Mouse (Mus musculus): ENCODE results near the gene Bhlhe40. TPM values are rescaled to one million over a fixed set of nuclear protein-coding genes. Genes with fewer than 3 reads are reported as not detected.

Gene Bhlhe40
- polyA plus RNA-seq, 1 experiment from 2014 or later: 7.8 TPM

- Histone ChIP-seq H3K4me1 (ENCODE audit: control insufficient read depth, insufficient read depth, low read length) (peaks cover 12% of the 10 kb centered on the region; the same call in 1 of the 2 replicates), H3K9ac (ENCODE audit: low read depth, low read length) (no peak overlapping the region), H3K27me3 (ENCODE audit: control insufficient read depth, insufficient read depth, low read depth, low read length) (no peaks in the 10 kb centered on the region), H3K4me2 (ENCODE audit: low read length) (no peak overlapping the region), H3K4me3 (ENCODE audit: low read depth, low read length) (no peak overlapping the region), H3K27ac (ENCODE audit: low read length) (no peak overlapping the region), H3K9me3 (replicated peaks; ENCODE audit: control insufficient read depth, low read length, poor library complexity, severe bottlenecking) (no peaks in the 10 kb centered on the region), H3K36me3 (ENCODE audit: control insufficient read depth, insufficient read depth, low read length) (no peaks in the 10 kb centered on the region)
- 74% methylated on average over 11 of the region's 11 CpGs for WGBS
- no peak for ATAC-seq
These were observed 35.7 kb downstream of the Bhlhe40 start for GRCm38 (mm10) chr6:108695844-108696821.

DNA sequence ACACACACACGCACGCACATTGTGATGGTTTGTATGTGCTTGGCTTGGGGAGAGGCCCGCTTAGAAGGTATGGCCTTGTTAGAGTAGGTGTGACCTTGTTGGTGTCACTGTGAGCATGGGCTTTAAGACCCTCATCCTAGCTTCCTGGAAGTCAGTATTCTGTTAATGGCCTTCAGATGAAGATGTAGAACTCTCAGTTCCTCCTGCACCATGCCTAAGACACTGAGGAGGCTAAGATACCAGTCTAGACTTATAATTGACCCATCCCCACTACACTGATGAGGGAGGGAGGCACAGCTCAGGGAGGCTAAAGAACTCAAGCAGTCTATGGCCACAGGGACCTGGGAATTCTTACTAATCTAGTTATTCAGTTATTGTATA, 36.4 kb downstream of the Bhlhe40 start:
- no peak for ATAC-seq
- H3K9ac ChIP-seq (ENCODE audit: low read depth, low read length): no peak overlapping the region
- peaks cover 12% of the 10 kb centered on the region; the same call in 1 of the 2 replicates for H3K4me1 ChIP-seq (ENCODE audit: control insufficient read depth, insufficient read depth, low read length)
- H3K9me3 ChIP-seq (replicated peaks; ENCODE audit: control insufficient read depth, low read length, poor library complexity, severe bottlenecking): no peaks in the 10 kb centered on the region
- no peak overlapping the region for H3K27ac ChIP-seq (ENCODE audit: low read length)
- no peak overlapping the region for H3K4me3 ChIP-seq (ENCODE audit: low read depth, low read length)
- 95% methylated on average over 3 of the region's 3 CpGs for WGBS
- no peaks in the 10 kb centered on the region for H3K36me3 ChIP-seq (ENCODE audit: control insufficient read depth, insufficient read depth, low read length)
- H3K4me2 ChIP-seq (ENCODE audit: low read length): no peak overlapping the region
- no peaks in the 10 kb centered on the region for H3K27me3 ChIP-seq (ENCODE audit: control insufficient read depth, insufficient read depth, low read depth, low read length)

DNA sequence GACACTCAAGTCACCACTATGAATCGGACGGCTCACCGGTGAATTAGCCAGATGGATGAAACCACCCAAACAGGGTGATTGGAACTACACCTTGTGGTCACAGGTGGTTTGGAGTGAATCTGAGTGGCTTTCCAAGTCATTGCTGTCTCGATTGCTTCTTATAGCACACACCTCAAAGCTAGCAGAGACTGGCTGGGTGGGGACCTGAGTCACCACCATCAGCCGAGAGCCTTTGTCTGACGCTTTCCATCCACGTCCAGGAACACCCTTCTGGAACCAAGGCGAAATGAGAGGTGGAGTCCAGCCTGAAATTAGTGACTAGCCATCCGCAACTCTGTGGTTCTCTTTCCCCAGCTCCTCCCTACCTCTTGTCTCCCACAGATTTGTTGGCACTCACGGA, 36.9 kb downstream of the Bhlhe40 start:
- no peaks in the 10 kb centered on the region for H3K27me3 ChIP-seq (ENCODE audit: control insufficient read depth, insufficient read depth, low read depth, low read length)
- peaks cover 12% of the 10 kb centered on the region; the same call in 1 of the 2 replicates for H3K4me1 ChIP-seq (ENCODE audit: control insufficient read depth, insufficient read depth, low read length)
- no peaks in the 10 kb centered on the region for H3K36me3 ChIP-seq (ENCODE audit: control insufficient read depth, insufficient read depth, low read length)
- H3K4me3 ChIP-seq (ENCODE audit: low read depth, low read length): no peak overlapping the region
- H3K9ac ChIP-seq (ENCODE audit: low read depth, low read length): no peak overlapping the region
- no peak for ATAC-seq
- no peak overlapping the region for H3K4me2 ChIP-seq (ENCODE audit: low read length)
- WGBS: 93% methylated on average over 10 of the region's 10 CpGs
- no peak overlapping the region for H3K27ac ChIP-seq (ENCODE audit: low read length)
- no peaks in the 10 kb centered on the region for H3K9me3 ChIP-seq (replicated peaks; ENCODE audit: control insufficient read depth, low read length, poor library complexity, severe bottlenecking)

- Histone ChIP-seq H3K4me3 (ENCODE audit: low read depth, low read length) (no peak overlapping the region), H3K36me3 (ENCODE audit: control insufficient read depth, insufficient read depth, low read length) (no peaks in the 10 kb centered on the region), H3K4me2 (ENCODE audit: low read length) (no peak overlapping the region), H3K4me1 (ENCODE audit: control insufficient read depth, insufficient read depth, low read length) (peaks cover 12% of the 10 kb centered on the region; the same call in 1 of the 2 replicates), H3K27ac (ENCODE audit: low read length) (no peak overlapping the region), H3K9me3 (replicated peaks; ENCODE audit: control insufficient read depth, low read length, poor library complexity, severe bottlenecking) (no peaks in the 10 kb centered on the region), H3K9ac (ENCODE audit: low read depth, low read length) (no peak overlapping the region), H3K27me3 (ENCODE audit: control insufficient read depth, insufficient read depth, low read depth, low read length) (no peaks in the 10 kb centered on the region)
- WGBS: 15% methylated on average over 4 of the region's 4 CpGs
- ATAC-seq: no peak
These were observed 38.0 kb downstream of the Bhlhe40 start for GRCm38 (mm10) chr6:108698343-108698870.

DNA sequence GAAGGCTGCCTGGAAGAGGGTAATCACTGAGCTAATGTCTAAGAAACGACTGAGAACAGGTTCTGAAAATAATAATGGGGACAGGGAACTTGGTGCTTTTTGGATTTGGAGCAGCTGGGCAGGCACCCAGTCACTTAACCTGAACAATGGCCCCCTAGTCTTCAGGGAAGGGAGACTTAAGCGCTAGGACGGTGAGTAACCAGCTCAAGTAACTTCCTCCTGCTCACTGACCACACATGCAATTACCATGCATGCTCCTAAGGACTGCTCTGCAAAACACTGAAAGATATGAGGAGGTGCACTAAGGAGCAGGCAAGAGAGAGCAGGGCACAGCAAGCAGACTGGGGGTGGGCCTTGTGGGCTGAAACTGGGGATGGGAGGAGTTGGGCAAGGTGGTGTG, 39.2 kb downstream of the Bhlhe40 start:
- Histone ChIP-seq H3K27me3 (ENCODE audit: control insufficient read depth, insufficient read depth, low read depth, low read length) (no peaks in the 10 kb centered on the region), H3K4me1 (ENCODE audit: control insufficient read depth, insufficient read depth, low read length) (peaks cover 12% of the 10 kb centered on the region; the same call in 1 of the 2 replicates), H3K4me3 (ENCODE audit: low read depth, low read length) (no peak overlapping the region), H3K27ac (ENCODE audit: low read length) (no peak overlapping the region), H3K36me3 (ENCODE audit: control insufficient read depth, insufficient read depth, low read length) (no peaks in the 10 kb centered on the region), H3K4me2 (ENCODE audit: low read length) (no peak overlapping the region), H3K9ac (ENCODE audit: low read depth, low read length) (no peak overlapping the region), H3K9me3 (replicated peaks; ENCODE audit: control insufficient read depth, low read length, poor library complexity, severe bottlenecking) (no peaks in the 10 kb centered on the region)
- peak; percentile 13; the same call in 1 of the 2 replicates for ATAC-seq
- WGBS: 51% methylated on average over 3 of the region's 3 CpGs

DNA sequence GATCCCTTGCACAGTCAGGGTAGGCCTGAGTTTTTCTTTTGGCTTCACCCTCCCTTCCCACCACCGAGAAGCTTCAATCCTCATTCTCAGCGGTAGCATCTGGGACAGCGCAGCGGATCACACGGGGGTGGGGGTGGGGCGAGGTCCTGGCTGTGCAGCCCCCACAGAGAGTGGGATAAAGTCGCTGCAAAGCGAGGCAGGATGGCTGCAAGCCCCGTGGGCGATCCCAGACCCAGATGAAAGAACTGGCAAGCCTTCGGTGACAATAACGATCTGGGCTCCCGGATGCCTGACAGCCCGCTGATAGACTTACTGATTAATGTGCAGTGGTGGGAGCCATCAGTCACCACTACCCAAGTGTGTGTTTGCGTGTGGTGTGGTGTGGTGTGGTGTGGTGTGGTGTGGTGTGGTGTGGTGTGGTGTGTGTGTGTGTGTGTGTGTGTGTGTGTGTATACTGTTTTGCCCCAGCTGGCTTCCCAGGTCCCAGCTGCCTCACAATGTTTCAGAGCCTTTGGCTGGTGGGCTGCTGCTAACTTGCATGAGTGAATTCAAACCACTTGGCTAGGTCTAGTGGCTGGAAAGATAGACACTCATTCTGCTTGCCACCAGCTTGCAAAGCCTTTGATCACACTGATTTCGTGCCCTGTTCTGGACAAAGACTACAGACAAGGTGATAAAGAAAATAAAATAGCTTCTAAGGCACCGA, 40.4 kb downstream of the Bhlhe40 start:
- H3K9me3 ChIP-seq (replicated peaks; ENCODE audit: control insufficient read depth, low read length, poor library complexity, severe bottlenecking): no peaks in the 10 kb centered on the region
- peak; percentile 71 for ATAC-seq
- peak overlapping the region; percentile 40 for H3K4me2 ChIP-seq (ENCODE audit: low read length)
- peaks cover 12% of the 10 kb centered on the region; the same call in 1 of the 2 replicates for H3K4me1 ChIP-seq (ENCODE audit: control insufficient read depth, insufficient read depth, low read length)
- no peak overlapping the region; the same call in 1 of the 2 replicates for H3K4me3 ChIP-seq (ENCODE audit: low read depth, low read length)
- 17% methylated on average over 17 of the region's 17 CpGs for WGBS
- H3K36me3 ChIP-seq (ENCODE audit: control insufficient read depth, insufficient read depth, low read length): no peaks in the 10 kb centered on the region
- no peak overlapping the region for H3K27ac ChIP-seq (ENCODE audit: low read length)
- no peak overlapping the region for H3K9ac ChIP-seq (ENCODE audit: low read depth, low read length)
- H3K27me3 ChIP-seq (ENCODE audit: control insufficient read depth, insufficient read depth, low read depth, low read length): no peaks in the 10 kb centered on the region

DNA sequence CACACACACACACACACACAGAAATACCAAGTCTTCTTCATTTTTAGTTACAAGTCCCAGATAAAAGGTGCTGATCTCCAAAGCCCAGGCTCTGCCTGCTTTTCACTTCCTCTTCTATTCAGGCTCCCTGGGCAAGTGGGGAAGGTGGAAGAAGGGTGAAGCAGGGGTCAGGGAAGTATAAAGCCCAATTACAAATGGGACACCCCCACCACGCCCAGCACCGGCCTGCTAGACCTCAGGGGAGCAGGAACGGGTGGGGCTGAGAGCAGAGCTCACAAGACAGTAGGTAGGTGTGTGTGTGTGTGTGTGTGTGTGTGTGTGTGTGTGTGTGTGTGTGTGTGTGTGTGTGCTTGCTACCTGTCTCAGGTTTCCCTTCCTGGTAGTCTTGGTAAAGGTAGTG, 42.2 kb downstream of the Bhlhe40 start:
- 65% methylated on average over 3 of the region's 3 CpGs for WGBS
- H3K9ac ChIP-seq (ENCODE audit: low read depth, low read length): no peak overlapping the region

GRCm38 (mm10) chr6:108703085-108703484, 42.7 kb downstream of the Bhlhe40 start:
- no peaks in the 10 kb centered on the region for H3K9me3 ChIP-seq (replicated peaks; ENCODE audit: control insufficient read depth, low read length, poor library complexity, severe bottlenecking)
- 94% methylated on average over 1 of the region's 1 CpGs for WGBS
- ATAC-seq: no peak

More for the DNA sequence above, 42.2 kb downstream of the Bhlhe40 start:
- no peak overlapping the region for H3K27ac ChIP-seq (ENCODE audit: low read length)
- H3K36me3 ChIP-seq (ENCODE audit: control insufficient read depth, insufficient read depth, low read length): no peaks in the 10 kb centered on the region
- no peak for ATAC-seq
- no peaks in the 10 kb centered on the region for H3K27me3 ChIP-seq (ENCODE audit: control insufficient read depth, insufficient read depth, low read depth, low read length)
- H3K9me3 ChIP-seq (replicated peaks; ENCODE audit: control insufficient read depth, low read length, poor library complexity, severe bottlenecking): no peaks in the 10 kb centered on the region
- no peak overlapping the region for H3K4me2 ChIP-seq (ENCODE audit: low read length)
- no peak overlapping the region for H3K4me3 ChIP-seq (ENCODE audit: low read depth, low read length)
- H3K4me1 ChIP-seq (ENCODE audit: control insufficient read depth, insufficient read depth, low read length): peaks cover 12% of the 10 kb centered on the region; the same call in 1 of the 2 replicates

More at GRCm38 (mm10) chr6:108703085-108703484, 42.7 kb downstream of the Bhlhe40 start:
- peaks cover 11% of the 10 kb centered on the region; the same call in 1 of the 2 replicates for H3K4me1 ChIP-seq (ENCODE audit: control insufficient read depth, insufficient read depth, low read length)
- H3K27me3 ChIP-seq (ENCODE audit: control insufficient read depth, insufficient read depth, low read depth, low read length): no peaks in the 10 kb centered on the region
- H3K4me2 ChIP-seq (ENCODE audit: low read length): no peak overlapping the region
- no peaks in the 10 kb centered on the region for H3K36me3 ChIP-seq (ENCODE audit: control insufficient read depth, insufficient read depth, low read length)
- H3K4me3 ChIP-seq (ENCODE audit: low read depth, low read length): no peak overlapping the region
- no peak overlapping the region for H3K27ac ChIP-seq (ENCODE audit: low read length)
- H3K9ac ChIP-seq (ENCODE audit: low read depth, low read length): no peak overlapping the region
